In the genomic region with DNA sequence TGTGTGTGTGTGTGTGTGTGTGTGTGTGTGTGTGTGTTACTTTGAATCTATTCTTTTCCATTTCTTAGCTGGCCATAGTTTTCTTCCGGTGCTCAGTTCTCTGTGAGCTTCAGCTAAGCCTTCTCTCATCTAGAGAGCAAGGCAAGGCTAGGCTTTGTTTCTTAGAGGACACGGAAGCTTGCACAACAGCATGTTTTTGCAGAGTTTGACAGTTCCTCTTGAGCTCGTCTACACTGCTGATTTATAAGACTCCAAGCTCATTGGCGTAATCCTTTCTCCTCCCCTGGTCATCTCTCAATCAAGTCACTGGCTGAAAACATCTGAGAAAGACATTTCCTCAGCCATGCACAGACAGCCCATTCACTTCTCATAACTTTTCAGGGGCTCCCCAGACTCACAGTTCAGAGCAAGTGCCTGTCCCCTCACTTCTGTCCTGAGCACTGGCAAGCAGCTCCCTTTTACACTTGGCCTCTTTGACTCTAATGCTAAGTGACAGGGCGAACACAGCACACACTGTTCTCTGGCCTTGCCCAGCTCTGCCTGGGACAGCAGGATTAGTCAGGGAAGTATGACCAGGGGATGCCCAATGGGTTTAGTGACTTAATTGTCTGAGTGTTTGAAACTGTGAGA, we compare ENCODE assay signal across 11 mouse cellular contexts.
DNase-seq lines count a peak whose midpoint lies in the region; ATAC-seq and TF ChIP-seq lines count a peak whose summit lies in the region.
"Had no signal": no experiment of that assay in that cellular context is flagged by ENCODE, and none has a peak within 500 bp of the region (broad histone marks: within the 10 kb centered on the region; RNA-seq: fewer than 3 reads in every experiment).

No protein-coding gene starts in this region.

- no peak overlapping the region for H3K4me2 ChIP-seq in liver, postnatal 0 days (ENCODE audit: low read depth, low read length)
- no peak overlapping the region for H3K4me2 ChIP-seq in hindbrain, postnatal 0 days (ENCODE audit: low read depth, low read length)

- H3K4me3 ChIP-seq in liver, adult 2 months (ENCODE audit: insufficient read depth, low read depth, low read length): no peak overlapping the region
- H3K4me3 ChIP-seq in liver, postnatal 0 days (ENCODE audit: low read depth, low read length): no peak overlapping the region
- H3K4me3 ChIP-seq in hindbrain, postnatal 0 days (ENCODE audit: low read length): no peak overlapping the region
- H3K4me3 ChIP-seq: megakaryocyte, embryonic 14.5 days had no signal

- TF ChIP-seq POLR2A in liver, adult 2 months (IDR thresholded peaks at IDR 0.05; ENCODE audit: extremely low read depth, insufficient read depth, low read length): no peak

- no peaks in the 10 kb centered on the region for H3K79me2 ChIP-seq in liver, adult 2 months (ENCODE audit: control insufficient read depth, insufficient read depth, low read length)

- no peak for TF ChIP-seq EP300 in liver, postnatal 0 days (IDR thresholded peaks at IDR 0.05; ENCODE audit: low read depth)

- peak; percentile 57 for DNase-seq in embryo, embryonic 10 days (ENCODE audit: low spot score)
- DNase-seq in embryo, embryonic 9.5 days (ENCODE audit: extremely low spot score): no peak
- DNase-seq in liver, adult 2 months (ENCODE audit: extremely low read depth, low read depth, low spot score): peak; percentile 21
- DNase-seq in liver, postnatal 0 days: no peak
- DNase-seq in hindbrain, postnatal 0 days (ENCODE audit: low spot score): peak; percentile 85
- peak; percentile 22 for DNase-seq in retina, adult 2 months (ENCODE audit: low read depth, low spot score)
- no peak for DNase-seq in spleen, postnatal 4 days (ENCODE audit: low spot score in 2 of 2)
- DNase-seq: cerebellum, adult 11 months; thymus, postnatal 25 days had no signal

- ATAC-seq in liver, postnatal 0 days: no peak
- peak; percentile 94 for ATAC-seq in hindbrain, postnatal 0 days
- ATAC-seq in frontal cortex, adult (ENCODE audit: low TSS enrichment): no peak

- H3K27ac ChIP-seq in liver, adult 2 months (replicated peaks; ENCODE audit: insufficient read depth, low read depth, low read length): no peak overlapping the region
- H3K27ac ChIP-seq in liver, postnatal 0 days (ENCODE audit: low read depth): no peak overlapping the region
- peak overlapping the region; percentile 46 for H3K27ac ChIP-seq in hindbrain, postnatal 0 days

- WGBS in liver, adult 2 months: 78% methylated on average over 5 of the region's 5 CpGs
- 35% methylated on average over 5 of the region's 5 CpGs for WGBS in liver, postnatal 0 days (ENCODE audit: insufficient replicate concordance)
- WGBS in hindbrain, postnatal 0 days: 48% methylated on average over 5 of the region's 5 CpGs

- no peak overlapping the region for H3K9ac ChIP-seq in liver, adult 2 months (ENCODE audit: low read depth, low read length)
- no peak overlapping the region for H3K9ac ChIP-seq in liver, postnatal 0 days (replicated peaks)
- H3K9ac ChIP-seq in hindbrain, postnatal 0 days (replicated peaks; ENCODE audit: low read length): no peak overlapping the region

- no peak for TF ChIP-seq CTCF in liver, adult 2 months (IDR thresholded peaks at IDR 0.05; ENCODE audit: low read depth, low read length)
- TF ChIP-seq CTCF in liver, postnatal 0 days (IDR thresholded peaks at IDR 0.05; ENCODE audit: low read depth): no peak
- no peak for TF ChIP-seq CTCF in hindbrain, postnatal 0 days (IDR thresholded peaks at IDR 0.05; ENCODE audit: low read depth)

- H3K27me3 ChIP-seq in liver, adult 2 months (ENCODE audit: control insufficient read depth, insufficient read depth, low read length): no peaks in the 10 kb centered on the region
- no peaks in the 10 kb centered on the region for H3K27me3 ChIP-seq in liver, postnatal 0 days (ENCODE audit: insufficient read depth, low read length)
- no peaks in the 10 kb centered on the region for H3K27me3 ChIP-seq in hindbrain, postnatal 0 days (ENCODE audit: insufficient read depth, low read length)

- no peaks in the 10 kb centered on the region for H3K36me3 ChIP-seq in liver, adult 2 months (ENCODE audit: control insufficient read depth, insufficient read depth, low read length)
- no peaks in the 10 kb centered on the region for H3K36me3 ChIP-seq in liver, postnatal 0 days (replicated peaks; ENCODE audit: insufficient read depth, low read length)
- no peaks in the 10 kb centered on the region for H3K36me3 ChIP-seq in hindbrain, postnatal 0 days (ENCODE audit: insufficient read depth, low read length)

- no peaks in the 10 kb centered on the region for H3K4me1 ChIP-seq in liver, adult 2 months (ENCODE audit: control insufficient read depth, insufficient read depth, low read length)
- H3K4me1 ChIP-seq in liver, postnatal 0 days (ENCODE audit: insufficient read depth): no peaks in the 10 kb centered on the region
- H3K4me1 ChIP-seq in hindbrain, postnatal 0 days (ENCODE audit: insufficient read depth, low read length): peaks cover 14% of the 10 kb centered on the region
- H3K4me1 ChIP-seq: megakaryocyte, embryonic 14.5 days had no signal

- no peaks in the 10 kb centered on the region for H3K9me3 ChIP-seq in liver, postnatal 0 days (ENCODE audit: low read length)
- no peaks in the 10 kb centered on the region for H3K9me3 ChIP-seq in hindbrain, postnatal 0 days (ENCODE audit: low read length)

Comparison
In these comparisons a context has a peak if more than half of its experiments do, and no peak if none do; other contexts are left out.
1. DNase-seq: peak in embryo, embryonic 10 days (single experiment), liver, adult 2 months (single experiment), hindbrain, postnatal 0 days (single experiment) and retina, adult 2 months (single experiment); none in embryo, embryonic 9.5 days (single experiment), liver, postnatal 0 days (single experiment) and spleen, postnatal 4 days (0 of 2).